Mouse (Mus musculus) spleen, postnatal 36 days (tissue): ENCODE data around the gene Bbs9.

ENCODE experiments used
- DNase-seq, 2 experiments: peaks; one replicate each; pipeline ENCODE4 v3.0.0; 2022; ENCODE audit warnings: low spot score in 2 of 2, mixed read lengths in 1 of 2

Gene Bbs9

GRCm38 (mm10) chr9:22632800-22633485 is 157.4 kb downstream of the Bbs9 start:
- DNase-seq: no peak

- DNase-seq: peak; percentile 40 to 49
Measured at GRCm38 (mm10) chr9:22638502-22638901, 163.0 kb downstream of the Bbs9 start.

- peak; percentile 69 to 72 for DNase-seq
Measured at GRCm38 (mm10) chr9:22640683-22641431, 165.3 kb downstream of the Bbs9 start.

GRCm38 (mm10) chr9:22645844-22646390 is 170.4 kb downstream of the Bbs9 start:
- DNase-seq: no peak

GRCm38 (mm10) chr9:22646461-22646860 is 170.9 kb downstream of the Bbs9 start:
- no peak for DNase-seq

- no peak for DNase-seq
Measured at GRCm38 (mm10) chr9:22648163-22648562, 172.6 kb downstream of the Bbs9 start.

- peak; percentile 72 to 75 for DNase-seq
Measured at GRCm38 (mm10) chr9:22649606-22650005, 174.1 kb downstream of the Bbs9 start.

GRCm38 (mm10) chr9:22650781-22651180 is 175.3 kb downstream of the Bbs9 start:
- DNase-seq: no peak

- DNase-seq: no peak
Measured at GRCm38 (mm10) chr9:22651619-22652018, 176.1 kb downstream of the Bbs9 start.

- peak; percentile 12 to 34 for DNase-seq
Measured at GRCm38 (mm10) chr9:22654726-22655393, 179.3 kb downstream of the Bbs9 start.

- no peak for DNase-seq
Measured at GRCm38 (mm10) chr9:22657216-22657615, 181.7 kb downstream of the Bbs9 start.

- DNase-seq: no peak
Measured at GRCm38 (mm10) chr9:22665155-22665554, 189.6 kb downstream of the Bbs9 start.

GRCm38 (mm10) chr9:22672937-22673336 is 197.4 kb downstream of the Bbs9 start:
- DNase-seq: peak in 1 of 2 experiments; percentile 15

GRCm38 (mm10) chr9:22677132-22677829 is 201.8 kb downstream of the Bbs9 start:
- DNase-seq: no peak

- no peak for DNase-seq
Measured at GRCm38 (mm10) chr9:22677997-22678396, 202.5 kb downstream of the Bbs9 start.

GRCm38 (mm10) chr9:22678496-22678895 is 203.0 kb downstream of the Bbs9 start:
- no peak for DNase-seq

GRCm38 (mm10) chr9:22679485-22679884 is 204.0 kb downstream of the Bbs9 start:
- DNase-seq: no peak

GRCm38 (mm10) chr9:22680031-22680430 is 204.5 kb downstream of the Bbs9 start:
- DNase-seq: no peak

GRCm38 (mm10) chr9:22680484-22680883 is 205.0 kb downstream of the Bbs9 start:
- DNase-seq: no peak

GRCm38 (mm10) chr9:22683786-22684185 is 208.3 kb downstream of the Bbs9 start:
- DNase-seq: no peak

GRCm38 (mm10) chr9:22686765-22687472 is 211.4 kb downstream of the Bbs9 start:
- DNase-seq: no peak
